Mouse (Mus musculus) urinary bladder, postnatal 36 days (tissue): ENCODE measurements around the gene Cep57.

Source experiments
- DNase-seq, 2 experiments: peaks; one replicate each; pipeline ENCODE4 v3.0.0; 2022; ENCODE audit warnings: low spot score in 2 of 2, mixed read lengths in 1 of 2

Cep57 gene

GRCm38 (mm10) chr9:13826832-13827405, at the start of gene Cep57:
TSS of gene Cep57 (minus strand) at chr9:13827107.
- DNase-seq, result peak; percentile 91 to 93

GRCm38 (mm10) chr9:13875340-13875739, 48.4 kb upstream of the Cep57 start:
- no peak for DNase-seq

GRCm38 (mm10) chr9:13874359-13874758, 47.5 kb upstream of the Cep57 start:
- no peak for DNase-seq

- no peak for DNase-seq
These were observed 44.7 kb upstream of the Cep57 start for GRCm38 (mm10) chr9:13871631-13872030.

GRCm38 (mm10) chr9:13867646-13868045, 40.7 kb upstream of the Cep57 start:
- DNase-seq, result no peak

GRCm38 (mm10) chr9:13856777-13857176, 29.9 kb upstream of the Cep57 start:
- DNase-seq, result no peak

GRCm38 (mm10) chr9:13856247-13856646, 29.3 kb upstream of the Cep57 start:
- DNase-seq, result no peak

GRCm38 (mm10) chr9:13853876-13854275, 27.0 kb upstream of the Cep57 start:
- DNase-seq, result no peak

GRCm38 (mm10) chr9:13848481-13849480, 21.9 kb upstream of the Cep57 start:
- DNase-seq, result no peak

- no peak for DNase-seq
These were observed 20.7 kb upstream of the Cep57 start for GRCm38 (mm10) chr9:13847591-13847990.

GRCm38 (mm10) chr9:13836726-13837125, 9.8 kb upstream of the Cep57 start:
- no peak for DNase-seq

GRCm38 (mm10) chr9:13835256-13835655, 8.3 kb upstream of the Cep57 start:
- DNase-seq, result no peak

- no peak for DNase-seq
These were observed 1.2 kb upstream of the Cep57 start for GRCm38 (mm10) chr9:13828087-13828441.

- DNase-seq, result peak; percentile 100
These were observed 639 bp upstream of the Cep57 start, which contains the start of gene Fam76b for GRCm38 (mm10) chr9:13827406-13828086. TSS of gene Fam76b (plus strand) at chr9:13827716.

- DNase-seq, result peak; percentile 60
These were observed 509 bp downstream of the Cep57 start for GRCm38 (mm10) chr9:13826391-13826805.

- no peak for DNase-seq
These were observed 1.0 kb downstream of the Cep57 start for GRCm38 (mm10) chr9:13825896-13826295.

- DNase-seq, result no peak
These were observed 6.1 kb downstream of the Cep57 start for GRCm38 (mm10) chr9:13820774-13821173.

- no peak for DNase-seq
These were observed 8.5 kb downstream of the Cep57 start for GRCm38 (mm10) chr9:13818369-13818768.

- no peak for DNase-seq
These were observed 17.0 kb downstream of the Cep57 start for GRCm38 (mm10) chr9:13809937-13810336.

GRCm38 (mm10) chr9:13807657-13808056, 19.2 kb downstream of the Cep57 start:
- no peak for DNase-seq

GRCm38 (mm10) chr9:13806854-13807253, 20.1 kb downstream of the Cep57 start:
- DNase-seq, result no peak

GRCm38 (mm10) chr9:13804480-13804879, 22.4 kb downstream of the Cep57 start:
- DNase-seq, result no peak
